Mouse (Mus musculus) embryonic fibroblast, embryonic 13.5 days (primary cell): ENCODE measurements around the gene Rfk.

ENCODE experiments used
- CTCF ChIP-seq: IDR thresholded peaks from 2 replicates; pipeline ENCODE4 v1.5.1; 2011; ENCODE audit warnings: mild to moderate bottlenecking, control low read depth, low read length, moderate library complexity, borderline replicate concordance; ENCODE audit not compliant: insufficient read depth
- POLR2A ChIP-seq: IDR thresholded peaks from 2 replicates; pipeline ENCODE4 v1.6.1; 2011; ENCODE audit warnings: low read depth, mild to moderate bottlenecking, control low read depth, low read length, moderate library complexity

DNA sequence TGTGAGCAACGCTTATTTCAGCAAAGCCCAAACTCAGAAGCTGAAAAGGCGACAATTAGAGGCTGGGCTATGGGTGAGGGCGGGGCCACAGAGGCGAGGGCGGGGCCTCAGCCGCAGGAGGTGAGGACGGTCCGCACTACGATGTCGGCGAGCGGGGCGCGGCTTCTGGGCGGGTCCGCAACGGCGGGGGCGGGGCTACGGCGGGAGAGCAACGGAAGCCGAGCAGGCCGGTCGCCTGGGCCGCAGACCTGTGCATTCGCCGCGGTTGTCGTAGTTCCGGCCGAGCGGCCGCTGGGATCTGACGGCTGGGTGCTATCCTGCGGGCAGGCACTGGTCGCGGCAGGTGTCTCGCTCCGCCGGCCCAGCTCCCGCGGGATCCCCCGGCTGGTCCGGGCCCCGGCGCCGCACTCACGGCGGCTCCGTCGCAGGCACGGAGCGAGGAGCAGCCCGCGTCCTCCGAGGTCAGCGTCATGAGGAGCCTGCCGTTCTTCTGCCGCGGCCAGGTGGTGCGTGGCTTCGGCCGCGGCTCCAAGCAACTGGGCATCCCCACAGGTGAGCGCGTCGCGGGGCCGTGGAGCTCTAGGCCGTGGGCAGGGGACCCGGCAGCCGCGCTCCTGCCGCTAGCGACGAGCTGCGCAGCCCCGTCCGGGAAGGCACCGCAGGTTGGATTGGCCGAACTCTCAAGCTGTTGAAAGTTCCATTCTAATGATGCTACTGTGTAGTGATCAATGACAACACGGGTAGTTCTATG lies at the start of gene Rfk:
- TF ChIP-seq CTCF (no peak), POLR2A (peak; percentile 89)
